Mouse (Mus musculus) forebrain, embryonic 15.5 days (tissue): ENCODE measurements around the gene Arf1. TPM values are rescaled to one million over a fixed set of nuclear protein-coding genes. Genes with fewer than 3 reads are reported as not detected.

Experiments
- ATAC-seq: fragments of 200-750 bp; cut with Nextera tagmentation; replicated peaks from 2 replicates; pipeline ENCODE4 v1.8.0; 2017; ENCODE audit warnings: mild to moderate bottlenecking, moderate TSS enrichment, moderate library complexity
- H3K27ac ChIP-seq: fragments of 300-500 bp; sonication (generic); replicated peaks from 2 replicates; pipeline ENCODE4 v1.5.1; 2015; ENCODE audit warnings: mild to moderate bottlenecking, inconsistent platforms
- H3K27me3 ChIP-seq: fragments of 300-500 bp; sonication (generic); 2 replicates; pipeline ENCODE4 v1.6.1; 2015; ENCODE audit warnings: inconsistent platforms
- H3K36me3 ChIP-seq: fragments of 300-500 bp; sonication (generic); 2 replicates; pipeline ENCODE4 v1.6.1; 2015; ENCODE audit warnings: mild to moderate bottlenecking, inconsistent platforms
- H3K4me1 ChIP-seq: fragments of 300-500 bp; sonication (generic); 2 replicates; pipeline ENCODE4 v1.6.1; 2015; ENCODE audit warnings: inconsistent platforms
- H3K4me2 ChIP-seq: fragments of 300-500 bp; sonication (generic); replicated peaks from 2 replicates; pipeline ENCODE4 v1.6.1; 2015; ENCODE audit warnings: mild to moderate bottlenecking, inconsistent platforms
- H3K4me3 ChIP-seq: fragments of 300-500 bp; sonication (generic); 2 replicates; pipeline ENCODE4 v1.5.1; 2015; ENCODE audit warnings: mild to moderate bottlenecking, inconsistent platforms
- H3K9ac ChIP-seq: fragments of 300-500 bp; sonication (generic); replicated peaks from 2 replicates; pipeline ENCODE4 v1.6.1; 2015; ENCODE audit warnings: mild to moderate bottlenecking, inconsistent platforms
- H3K9me3 ChIP-seq: fragments of 300-500 bp; sonication (generic); 2 replicates; pipeline ENCODE4 v1.6.1; 2016; ENCODE audit warnings: inconsistent platforms
- WGBS: fragments of 180-500 bp; shearing (Covaris S2); methylation state at CpG from one replicate; pipeline ENCODE4 v1.1.7; 2015; ENCODE audit warnings: mixed read lengths; 5-methylcytosine and 5-hydroxymethylcytosine counted together
- polyA plus RNA-seq: library from polyadenylated mRNA; unstranded; fragments of >200 nt; fragmentation: Nextera tagmentation; extraction: Ambion mirVana; gene quantifications from 2 replicates; pipeline ENCODE4 v1.2.1, GENCODE M21; 2015

Arf1 gene
- polyA plus RNA-seq, 1 experiment from 2014 or later: 626 TPM

DNA sequence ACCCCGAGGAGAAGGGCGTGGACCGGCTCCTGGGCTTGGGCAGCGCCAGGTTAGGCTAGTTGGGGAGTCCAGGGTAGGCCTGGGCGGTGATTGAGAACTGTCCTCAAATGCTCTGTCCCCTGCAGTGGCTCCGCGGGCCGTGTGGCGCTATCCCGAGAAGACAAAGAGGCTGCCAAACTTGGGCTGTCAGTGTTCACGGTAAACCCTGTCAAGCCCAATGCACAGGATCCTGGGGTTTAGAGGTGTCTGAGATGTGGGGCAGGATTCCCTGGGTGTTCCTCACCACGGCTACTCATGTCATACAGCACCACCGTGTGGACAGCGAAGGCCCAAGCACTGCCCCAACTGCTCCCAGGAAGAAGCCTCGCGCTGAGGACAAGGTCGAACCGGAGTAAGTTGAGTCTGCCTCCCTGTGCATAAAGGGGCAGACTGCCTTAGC is 19.0 kb downstream of the Arf1 start:
- peaks cover 49% of the 10 kb centered on the region for H3K36me3 ChIP-seq

GRCm38 (mm10) chr11:59208153-59208831 is 19.8 kb downstream of the Arf1 start, which contains the start of gene 2310033P09Rik:
Gene 2310033P09Rik (plus strand): TSS chr11:59208321.
- H3K36me3 ChIP-seq: peaks cover 49% of the 10 kb centered on the region
- no peaks in the 10 kb centered on the region for H3K9me3 ChIP-seq
- peak within 1 kb of the TSS; percentile 79 for H3K4me3 ChIP-seq
- H3K4me1 ChIP-seq: peaks cover 27% of the 10 kb centered on the region
- H3K27ac ChIP-seq: peak within 1 kb of the TSS; percentile 84
- peak within 1 kb of the TSS; percentile 70 for H3K9ac ChIP-seq
- peak within 1 kb of the TSS; percentile 82 for H3K4me2 ChIP-seq
- ATAC-seq: peak; percentile 89
- WGBS: under 1% methylated on average over 67 of the region's 67 CpGs
- H3K27me3 ChIP-seq: no peaks in the 10 kb centered on the region

More for the DNA sequence above, 19.0 kb downstream of the Arf1 start:
- WGBS: 11% methylated on average over 18 of the region's 18 CpGs
- Histone ChIP-seq H3K9ac (peak overlapping the region; percentile 70), H3K27me3 (no peaks in the 10 kb centered on the region), H3K27ac (peak overlapping the region; percentile 84), H3K4me2 (peak overlapping the region; percentile 82), H3K9me3 (no peaks in the 10 kb centered on the region), H3K4me1 (peaks cover 27% of the 10 kb centered on the region), H3K4me3 (peak overlapping the region; percentile 79)
- peak; percentile 36 for ATAC-seq

DNA sequence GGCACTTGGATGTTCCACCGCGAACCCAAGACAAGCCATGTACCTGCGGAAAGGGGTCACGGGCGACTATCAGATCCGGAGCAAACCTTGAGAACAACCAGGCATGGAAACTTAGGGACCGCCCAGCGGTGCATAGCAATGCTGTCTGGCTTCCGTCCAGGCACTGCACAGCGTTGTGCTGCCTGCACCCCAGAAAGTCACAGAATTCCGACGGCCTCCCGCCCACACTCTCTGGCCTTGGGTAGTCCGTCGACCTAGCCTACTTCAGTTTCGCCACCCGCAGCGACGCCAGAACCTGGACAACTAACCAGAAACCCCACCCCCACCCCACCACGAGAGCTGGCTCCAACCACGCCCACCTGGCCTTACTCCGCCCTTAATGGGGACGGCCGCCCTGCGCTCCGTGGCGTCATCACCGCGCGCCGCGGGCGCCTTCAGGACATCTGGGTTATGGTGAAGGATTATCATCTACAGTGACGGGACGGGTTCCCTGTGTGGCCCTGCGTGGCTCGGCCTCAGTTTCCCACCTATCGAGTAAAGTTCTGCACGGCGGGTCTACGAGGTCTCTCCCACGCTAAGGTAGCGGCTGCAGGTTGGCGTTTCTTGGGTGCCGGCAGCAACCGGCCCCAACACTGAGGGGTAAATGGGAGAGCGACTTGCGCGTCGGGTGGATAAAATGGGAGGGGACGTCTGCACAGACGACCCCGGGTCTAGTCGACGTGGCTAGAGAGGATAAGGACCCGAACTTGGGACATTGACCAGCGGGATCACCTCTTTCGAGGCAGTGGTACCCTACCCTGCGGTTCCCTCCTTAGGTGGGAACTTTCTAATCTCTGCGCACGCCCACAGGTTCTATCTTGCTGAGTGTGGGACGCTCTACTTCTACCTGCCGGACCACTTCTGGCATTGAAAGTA is 25.7 kb downstream of the Arf1 start, which contains the start of gene Mrpl55:
Gene Mrpl55 (plus strand): TSS at position 406 of the 915 bp plus-strand sequence.
- peak; percentile 93 for ATAC-seq
- no peaks in the 10 kb centered on the region for H3K9me3 ChIP-seq
- H3K9ac ChIP-seq: peak within 1 kb of the TSS; percentile 81
- peak within 1 kb of the TSS; percentile 96 for H3K4me2 ChIP-seq
- H3K27ac ChIP-seq: peak within 1 kb of the TSS; percentile 59
- H3K27me3 ChIP-seq: no peaks in the 10 kb centered on the region
- peaks cover 22% of the 10 kb centered on the region for H3K36me3 ChIP-seq
- peak within 1 kb of the TSS; percentile 81 for H3K4me3 ChIP-seq
- under 1% methylated on average over 63 of the region's 63 CpGs for WGBS
- peaks cover 20% of the 10 kb centered on the region for H3K4me1 ChIP-seq

GRCm38 (mm10) chr11:59201216-59202002 is 26.7 kb downstream of the Arf1 start:
- no peaks in the 10 kb centered on the region for H3K9me3 ChIP-seq
- H3K27ac ChIP-seq: peak overlapping the region; percentile 59
- H3K4me1 ChIP-seq: peaks cover 18% of the 10 kb centered on the region
- peak overlapping the region; percentile 81 for H3K4me3 ChIP-seq
- WGBS: 34% methylated on average over 16 of the region's 16 CpGs
- peak overlapping the region; percentile 96 for H3K4me2 ChIP-seq
- peak; percentile 23; the same call in 1 of the 2 replicates for ATAC-seq
- peak overlapping the region; percentile 81 for H3K9ac ChIP-seq
- H3K36me3 ChIP-seq: peaks cover 20% of the 10 kb centered on the region
- no peaks in the 10 kb centered on the region for H3K27me3 ChIP-seq

DNA sequence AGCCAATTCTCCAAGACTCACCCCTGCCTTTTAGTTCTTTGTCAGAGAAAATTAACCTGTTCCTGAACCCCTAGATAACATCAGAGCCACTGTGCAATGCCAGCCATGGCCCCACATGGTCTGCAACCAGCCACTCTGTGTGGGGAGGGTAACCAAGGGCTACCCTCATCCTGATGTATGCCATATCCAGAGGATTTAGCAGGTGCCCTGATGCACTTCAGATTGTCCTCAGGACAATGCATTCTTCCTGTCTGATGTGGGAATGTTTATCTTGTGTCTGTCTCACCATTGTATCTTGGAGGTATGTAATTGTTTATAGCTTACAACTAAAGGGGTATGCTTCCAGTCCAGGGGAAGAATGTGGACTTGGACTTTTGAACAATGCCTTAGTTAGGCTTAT is 31.8 kb downstream of the Arf1 start:
- H3K36me3 ChIP-seq: no peaks in the 10 kb centered on the region
- H3K27me3 ChIP-seq: no peaks in the 10 kb centered on the region
- no peak overlapping the region for H3K4me2 ChIP-seq
- no peak for ATAC-seq
- H3K27ac ChIP-seq: no peak overlapping the region
- H3K9me3 ChIP-seq: no peaks in the 10 kb centered on the region
- no peak overlapping the region for H3K4me3 ChIP-seq
- H3K4me1 ChIP-seq: peaks cover 3% of the 10 kb centered on the region
- H3K9ac ChIP-seq: no peak overlapping the region

- Histone ChIP-seq H3K4me3 (peak within 1 kb of the TSS; percentile 51), H3K27ac (peak within 1 kb of the TSS; percentile 89), H3K4me2 (peak within 1 kb of the TSS; percentile 63), H3K27me3 (no peaks in the 10 kb centered on the region), H3K9ac (peak within 1 kb of the TSS; percentile 63), H3K36me3 (no peaks in the 10 kb centered on the region), H3K4me1 (peaks cover 17% of the 10 kb centered on the region), H3K9me3 (no peaks in the 10 kb centered on the region)
- whole genome bisulfite sequencing: 6% methylated on average over 16 of the region's 16 CpGs
- ATAC-seq: peak; percentile 26
These were observed 36.0 kb downstream of the Arf1 start, which contains the start of gene Guk1 for GRCm38 (mm10) chr11:59192059-59192386. Gene Guk1 (minus strand): TSS chr11:59192212.

- ATAC-seq: peak; percentile 96
- peak overlapping the region; percentile 51 for H3K4me3 ChIP-seq
- under 1% methylated on average over 59 of the region's 59 CpGs for WGBS
- H3K4me1 ChIP-seq: peaks cover 17% of the 10 kb centered on the region
- peak overlapping the region; percentile 63 for H3K4me2 ChIP-seq
- H3K27me3 ChIP-seq: no peaks in the 10 kb centered on the region
- H3K27ac ChIP-seq: peak overlapping the region; percentile 89
- H3K9me3 ChIP-seq: no peaks in the 10 kb centered on the region
- H3K36me3 ChIP-seq: peaks cover 3% of the 10 kb centered on the region; the same call in 1 of the 2 replicates
- peak overlapping the region; percentile 63 for H3K9ac ChIP-seq
These were observed 36.6 kb downstream of the Arf1 start for GRCm38 (mm10) chr11:59191231-59192058.

- no peak overlapping the region for H3K27ac ChIP-seq
- 89% methylated on average over 6 of the region's 6 CpGs for WGBS
- no peaks in the 10 kb centered on the region for H3K9me3 ChIP-seq
- H3K36me3 ChIP-seq: peaks cover 24% of the 10 kb centered on the region
- peaks cover 17% of the 10 kb centered on the region for H3K4me1 ChIP-seq
- H3K4me3 ChIP-seq: no peak overlapping the region
- no peaks in the 10 kb centered on the region for H3K27me3 ChIP-seq
- no peak for ATAC-seq
- H3K9ac ChIP-seq: no peak overlapping the region
- H3K4me2 ChIP-seq: no peak overlapping the region
These were observed 40.4 kb downstream of the Arf1 start for GRCm38 (mm10) chr11:59187706-59188105.

DNA sequence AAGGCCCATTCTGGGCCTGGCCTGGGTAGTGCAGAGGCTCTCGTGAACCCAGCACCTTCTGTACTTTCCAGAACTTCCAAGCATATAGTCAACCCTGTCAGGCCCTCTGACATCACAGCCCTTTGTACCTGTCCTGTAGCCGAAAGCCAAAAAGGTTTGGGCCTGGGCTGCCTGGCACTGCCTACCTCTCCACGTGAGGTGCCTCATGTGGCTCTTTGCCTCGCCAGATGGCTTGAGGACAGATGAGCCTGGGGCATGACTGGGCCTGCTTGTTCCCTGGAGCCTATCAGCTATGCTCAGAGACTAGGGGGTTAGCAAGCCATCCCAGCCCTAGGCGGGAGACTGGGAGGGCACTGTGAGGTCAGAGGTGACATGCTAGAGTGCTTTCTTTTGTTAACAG is 42.6 kb downstream of the Arf1 start:
- Histone ChIP-seq H3K27me3 (no peaks in the 10 kb centered on the region), H3K4me1 (peaks cover 12% of the 10 kb centered on the region), H3K4me3 (no peak overlapping the region), H3K4me2 (no peak overlapping the region), H3K9me3 (no peaks in the 10 kb centered on the region), H3K36me3 (peaks cover 24% of the 10 kb centered on the region), H3K27ac (no peak overlapping the region), H3K9ac (no peak overlapping the region)
- 87% methylated on average over 5 of the region's 5 CpGs for WGBS
- ATAC-seq: no peak

DNA sequence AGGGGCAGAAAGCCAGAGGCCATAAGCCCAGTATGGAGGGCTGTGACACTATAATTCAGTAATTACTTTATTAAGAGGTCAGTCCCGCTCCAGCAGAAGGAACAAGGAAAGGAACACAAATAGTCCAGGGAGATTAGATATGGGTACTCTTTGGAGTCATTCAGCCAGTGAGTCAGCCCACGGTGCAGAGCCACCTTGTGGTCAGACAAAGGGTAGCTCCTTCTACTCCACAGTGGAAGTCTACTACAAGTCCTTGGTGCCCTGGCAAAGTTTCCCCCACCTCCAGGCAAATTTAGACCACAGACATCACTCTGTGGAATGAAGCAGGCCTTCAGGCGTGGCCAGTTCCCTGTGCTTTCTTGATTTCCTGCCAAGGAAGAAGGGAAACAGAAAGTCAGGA is 44.2 kb downstream of the Arf1 start:
- Histone ChIP-seq H3K4me3 (no peak overlapping the region), H3K4me1 (no peaks in the 10 kb centered on the region), H3K4me2 (no peak overlapping the region), H3K9ac (no peak overlapping the region), H3K9me3 (no peaks in the 10 kb centered on the region), H3K27me3 (peaks cover 8% of the 10 kb centered on the region; the same call in 1 of the 2 replicates), H3K27ac (no peak overlapping the region), H3K36me3 (peaks cover 24% of the 10 kb centered on the region)
- WGBS: 31% methylated on average over 3 of the region's 3 CpGs
- no peak for ATAC-seq

DNA sequence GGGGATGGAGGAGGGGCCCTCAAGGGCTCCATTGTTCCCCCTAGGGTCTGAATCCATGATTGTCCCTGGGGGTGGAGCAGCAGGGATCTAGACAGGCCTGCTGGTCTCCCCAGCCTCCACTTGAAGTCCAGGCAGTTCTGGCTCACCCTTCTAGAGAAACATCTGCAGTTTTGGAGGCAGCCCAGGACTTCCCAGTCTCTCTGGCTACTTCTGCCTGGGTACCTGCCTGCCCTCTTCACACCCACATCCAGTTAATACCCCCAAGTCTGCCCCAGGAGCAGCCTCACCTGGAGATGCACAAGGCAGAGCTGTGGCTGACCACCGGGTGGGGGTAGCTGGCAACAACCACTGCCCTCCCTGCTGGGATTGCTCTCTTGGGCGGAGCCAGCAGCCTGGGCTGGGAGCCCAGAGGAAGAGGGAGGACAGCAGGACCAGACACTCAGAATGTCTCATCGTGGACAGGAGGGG is 45.2 kb downstream of the Arf1 start, which contains the start of gene Gjc2:
Gene Gjc2 (minus strand): TSS at position 350 of the 468 bp plus-strand sequence.
- no peaks in the 10 kb centered on the region for H3K9me3 ChIP-seq
- no peak for ATAC-seq
- H3K9ac ChIP-seq: no peak within 1 kb of the TSS
- 26% methylated on average over 3 of the region's 3 CpGs for WGBS
- no peak within 1 kb of the TSS for H3K4me2 ChIP-seq
- no peaks in the 10 kb centered on the region for H3K4me1 ChIP-seq
- H3K27me3 ChIP-seq: peaks cover 17% of the 10 kb centered on the region
- H3K4me3 ChIP-seq: no peak within 1 kb of the TSS
- peaks cover 24% of the 10 kb centered on the region for H3K36me3 ChIP-seq
- H3K27ac ChIP-seq: no peak within 1 kb of the TSS
